Mouse (Mus musculus) gastrocnemius, postnatal 25 days (tissue): ENCODE data around the gene Gm10778. TPM values are rescaled to one million over a fixed set of nuclear protein-coding genes. Genes with fewer than 3 reads are reported as not detected.

Experiments used
- total RNA-seq, 2 experiments: library from RNA; stranded (reverse); gene quantifications; 1 replicate in 1 of 2; 2 replicates in 1 of 2; pipeline ENCODE4 v1.2.3; 2021

The Gm10778 gene
- total RNA-seq, 2 experiments from 2014 or later, result 0.87 to 1.3 TPM

Other genes starting within 250 kb of the Gm10778 start
- 100 to 1,000 TPM; 215 to 268 TPM for gene Nfic, start 193.4 kb upstream of the Gm10778 start, total RNA-seq
- gene Celf5, start 166.3 kb upstream of the Gm10778 start, total RNA-seq, result under 1 TPM in 1 of 2 experiments, not detected in 1; 0.24 TPM
- gene Ncln, start 152.7 kb upstream of the Gm10778 start, total RNA-seq, result 10 to 100 TPM; 34.2 to 47.8 TPM
- under 1 TPM; 0.99 to 1.00 TPM for gene S1pr4, start 148.9 kb upstream of the Gm10778 start, total RNA-seq
- under 1 TPM; 0.36 to 0.62 TPM for gene Gna15, start 124.8 kb upstream of the Gm10778 start, total RNA-seq
- gene Gna11, start 103.9 kb upstream of the Gm10778 start, total RNA-seq, result 10 to 100 TPM; 24.8 to 25.9 TPM
- 100 to 1,000 TPM; 845 to 891 TPM for gene Aes, start 89.6 kb upstream of the Gm10778 start, total RNA-seq
- 1 to 10 TPM; 5.3 to 6.2 TPM for gene Tle2, start 74.5 kb upstream of the Gm10778 start, total RNA-seq
- gene Tle6, start 48.0 kb upstream of the Gm10778 start, total RNA-seq, result 1 to 10 TPM; 3.9 to 6.8 TPM
- 1 to 10 TPM; 1.8 to 2.5 TPM for gene BC025920, start 42.8 kb upstream of the Gm10778 start, total RNA-seq
- 1 to 10 TPM; 3.8 to 5.2 TPM for gene Sirt6, start 21.3 kb upstream of the Gm10778 start, total RNA-seq
- 1 to 10 TPM; 5.9 to 9.5 TPM for gene Ankrd24, start 20.5 kb upstream of the Gm10778 start, total RNA-seq
- gene Zfp433, start 55.8 kb downstream of the Gm10778 start, total RNA-seq, result 1 to 10 TPM; 4.8 to 5.2 TPM
- under 1 TPM; 0.13 to 0.51 TPM for gene Gm3055, start 122.1 kb downstream of the Gm10778 start, total RNA-seq
- under 1 TPM; 0.64 to 0.87 TPM for gene Gm4767, start 163.1 kb downstream of the Gm10778 start, total RNA-seq
- 1 to 10 TPM; 1.7 to 2.0 TPM for gene Gm32687, start 214.9 kb downstream of the Gm10778 start, total RNA-seq